Mouse (Mus musculus) ES-Bruce4 (cell line): ENCODE measurements around the gene Dync1li2. TPM values are rescaled to one million over a fixed set of nuclear protein-coding genes. Genes with fewer than 3 reads are reported as not detected.

ENCODE experiments used
- H3K27ac ChIP-seq: 2 replicates; pipeline ENCODE4 v1.5.1; 2012; ENCODE audit warnings: low read length, inconsistent platforms; ENCODE audit not compliant: insufficient read depth
- H3K27me3 ChIP-seq: 2 replicates; pipeline ENCODE4 v1.6.1; 2012; ENCODE audit warnings: mild to moderate bottlenecking, low read length, inconsistent platforms; ENCODE audit not compliant: control insufficient read depth, poor library complexity, insufficient read depth, severe bottlenecking
- H3K36me3 ChIP-seq: 2 replicates; pipeline ENCODE4 v1.6.1; 2012; ENCODE audit warnings: inconsistent platforms, mild to moderate bottlenecking, low read length, moderate library complexity; ENCODE audit not compliant: control insufficient read depth, poor library complexity, insufficient read depth, severe bottlenecking
- H3K4me1 ChIP-seq: one replicate; pipeline ENCODE4 v1.8.1; 2011; ENCODE audit warnings: low read length; ENCODE audit not compliant: control insufficient read depth, insufficient read depth
- H3K4me3 ChIP-seq: 2 replicates; pipeline ENCODE4 v1.5.1; 2011; ENCODE audit warnings: low read depth, mild to moderate bottlenecking, low read length
- H3K9ac ChIP-seq: 2 replicates; pipeline ENCODE4 v1.6.1; 2012; ENCODE audit warnings: low read depth, mild to moderate bottlenecking, inconsistent platforms; ENCODE audit not compliant: poor library complexity, severe bottlenecking
- H3K9me3 ChIP-seq: replicated peaks from 2 replicates; pipeline ENCODE4 v1.6.1; 2012; ENCODE audit warnings: mild to moderate bottlenecking, low read length, inconsistent platforms; ENCODE audit not compliant: control insufficient read depth, poor library complexity, insufficient read depth, severe bottlenecking
- CTCF ChIP-seq: IDR thresholded peaks from one replicate; pipeline ENCODE4 v1.8.1; 2011; ENCODE audit warnings: low read depth, low read length
- EP300 ChIP-seq: IDR thresholded peaks from 2 replicates; pipeline ENCODE4 v1.6.1; 2011; ENCODE audit warnings: low read depth, low read length; ENCODE audit not compliant: insufficient read depth
- POLR2A ChIP-seq: IDR thresholded peaks from one replicate; pipeline ENCODE4 v1.8.1; 2011; ENCODE audit warnings: low read length; ENCODE audit not compliant: insufficient read depth
- polyA plus RNA-seq: library from polyadenylated mRNA; stranded (reverse); fragments of >200 nt; gene quantifications from 2 replicates; pipeline ENCODE4 v1.2.4, GENCODE M21; 2011; ENCODE audit warnings: low read depth; ENCODE audit not compliant: missing spikeins, insufficient read depth, insufficient read length

The Dync1li2 gene
- polyA plus RNA-seq, 1 experiment = 43.2 TPM

DNA sequence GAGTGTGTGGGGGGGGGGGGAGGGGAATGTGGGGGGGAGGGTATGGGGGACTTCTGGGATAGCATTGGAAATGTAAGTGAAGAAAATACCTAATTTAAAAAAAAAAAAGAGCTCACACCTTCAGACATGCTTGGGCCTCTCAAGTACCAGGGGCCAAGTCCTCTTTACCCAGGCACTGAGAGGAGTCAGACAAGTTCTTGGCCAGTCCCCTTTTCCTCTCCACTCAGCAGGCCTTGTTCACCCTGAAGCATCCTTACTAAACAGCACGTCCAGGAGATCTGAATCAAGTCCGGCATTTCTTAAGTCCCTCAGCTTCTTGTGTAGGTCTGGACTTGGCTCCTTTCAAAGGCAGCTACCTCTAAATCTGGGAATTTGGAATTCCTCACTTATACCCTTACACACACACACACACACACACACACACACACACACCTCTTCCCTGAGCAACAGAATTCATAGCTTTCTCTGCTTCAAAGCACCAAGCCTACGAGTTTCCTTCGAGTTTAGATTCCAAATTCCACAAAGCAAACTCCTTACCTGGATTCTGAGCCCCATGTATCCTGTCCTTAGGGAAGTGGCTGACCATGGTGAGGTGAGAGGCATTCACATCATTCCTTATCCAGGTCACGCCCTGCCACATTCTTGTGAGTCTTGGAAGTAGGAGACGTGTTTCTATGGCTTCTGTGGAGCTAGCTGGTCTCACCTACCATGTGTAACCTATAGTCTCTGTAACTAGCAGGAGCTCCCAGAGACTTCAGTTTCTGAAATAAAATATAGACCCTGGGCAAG, 36.3 kb downstream of the Dync1li2 start:
- H3K27me3 ChIP-seq = no peaks in the 10 kb centered on the region
- no peak overlapping the region for H3K4me3 ChIP-seq
- H3K4me1 ChIP-seq = no peaks in the 10 kb centered on the region
- no peak for TF ChIP-seq POLR2A
- no peak for TF ChIP-seq EP300
- no peak for TF ChIP-seq CTCF
- no peak overlapping the region for H3K27ac ChIP-seq
- H3K9ac ChIP-seq = no peak overlapping the region
- no peaks in the 10 kb centered on the region for H3K36me3 ChIP-seq
- no peaks in the 10 kb centered on the region for H3K9me3 ChIP-seq

GRCm38 (mm10) chr8:104405430-104406187, 37.2 kb downstream of the Dync1li2 start:
- Histone ChIP-seq H3K4me1 (no peaks in the 10 kb centered on the region), H3K9me3 (no peaks in the 10 kb centered on the region), H3K9ac (no peak overlapping the region), H3K4me3 (no peak overlapping the region), H3K36me3 (no peaks in the 10 kb centered on the region), H3K27me3 (no peaks in the 10 kb centered on the region), H3K27ac (no peak overlapping the region)
- no peak for TF ChIP-seq CTCF
- TF ChIP-seq POLR2A = no peak
- no peak for TF ChIP-seq EP300

DNA sequence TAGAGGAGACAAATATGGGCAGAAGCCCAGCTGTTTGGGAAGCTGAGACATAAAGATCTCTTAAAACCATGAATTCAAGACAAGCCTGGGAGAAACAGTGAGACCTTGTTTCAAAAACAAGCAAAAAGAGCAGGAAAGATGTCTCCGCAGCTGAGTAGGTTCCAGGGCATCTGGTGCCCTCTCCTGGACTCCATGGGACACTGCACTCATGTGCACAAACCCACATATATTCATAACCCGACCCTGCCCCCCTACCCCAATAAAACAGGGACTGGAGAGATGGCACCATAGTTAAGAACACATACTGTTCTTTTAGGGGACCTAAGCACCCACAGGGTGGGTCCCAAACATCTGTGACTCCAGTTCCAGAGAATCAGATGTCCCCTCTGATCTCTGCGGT, 39.3 kb downstream of the Dync1li2 start:
- H3K4me1 ChIP-seq = no peaks in the 10 kb centered on the region
- H3K36me3 ChIP-seq = no peaks in the 10 kb centered on the region
- H3K9me3 ChIP-seq = no peaks in the 10 kb centered on the region
- no peaks in the 10 kb centered on the region for H3K27me3 ChIP-seq
- TF ChIP-seq CTCF (peak; percentile 84), POLR2A (no peak)
- H3K9ac ChIP-seq = no peak overlapping the region
- H3K4me3 ChIP-seq = no peak overlapping the region
- H3K27ac ChIP-seq = no peak overlapping the region

DNA sequence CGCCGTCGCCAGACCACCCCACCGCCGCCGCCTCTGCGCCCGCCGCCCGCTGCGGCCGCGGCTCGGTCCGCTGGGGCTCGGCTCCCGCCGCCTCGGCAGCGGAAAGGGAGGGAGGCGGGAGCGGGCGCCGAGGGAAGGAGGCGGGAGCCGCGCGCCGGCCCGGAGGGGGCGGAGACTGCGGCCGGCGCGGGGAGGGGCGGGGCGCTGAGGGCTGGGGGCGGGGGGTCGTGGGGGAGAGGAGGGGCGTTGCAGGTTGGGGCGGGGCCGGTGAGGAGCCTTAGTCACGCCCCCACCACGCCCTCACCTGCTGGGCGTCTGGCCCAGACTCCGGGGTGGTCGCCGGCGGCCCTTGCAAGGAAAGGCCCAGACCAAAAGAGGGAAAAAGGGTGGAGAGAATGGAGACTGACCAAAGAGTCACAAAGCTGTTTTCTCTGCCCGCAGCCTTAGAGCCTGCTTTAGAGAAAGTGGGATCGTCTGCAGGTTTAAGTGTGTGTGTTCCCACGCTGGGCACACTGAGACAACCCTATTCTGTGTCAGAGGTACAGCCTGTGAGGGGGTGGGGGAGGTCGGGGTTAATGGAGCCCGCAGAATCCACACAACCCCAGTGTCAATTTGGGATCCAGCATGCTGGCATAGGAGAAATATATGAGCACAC, 47.0 kb downstream of the Dync1li2 start, which contains the start of gene Cmtm4:
TSS of gene Cmtm4 (minus strand) at position 105 of the 655 bp plus-strand sequence.
- H3K27me3 ChIP-seq = no peaks in the 10 kb centered on the region
- peak within 1 kb of the TSS; percentile 99 for H3K9ac ChIP-seq
- TF ChIP-seq POLR2A (no peak), CTCF (no peak), EP300 (no peak)
- H3K36me3 ChIP-seq = 0 out of 2 replicates have a peak, but pooled peaks cover 2% of the 10 kb centered on the region
- peaks cover 4% of the 10 kb centered on the region; the same call in 1 of the 2 replicates for H3K9me3 ChIP-seq
- H3K4me1 ChIP-seq = no peaks in the 10 kb centered on the region
- peak within 1 kb of the TSS; percentile 20; the same call in 1 of the 2 replicates for H3K27ac ChIP-seq
- peak within 1 kb of the TSS; percentile 78 for H3K4me3 ChIP-seq

DNA sequence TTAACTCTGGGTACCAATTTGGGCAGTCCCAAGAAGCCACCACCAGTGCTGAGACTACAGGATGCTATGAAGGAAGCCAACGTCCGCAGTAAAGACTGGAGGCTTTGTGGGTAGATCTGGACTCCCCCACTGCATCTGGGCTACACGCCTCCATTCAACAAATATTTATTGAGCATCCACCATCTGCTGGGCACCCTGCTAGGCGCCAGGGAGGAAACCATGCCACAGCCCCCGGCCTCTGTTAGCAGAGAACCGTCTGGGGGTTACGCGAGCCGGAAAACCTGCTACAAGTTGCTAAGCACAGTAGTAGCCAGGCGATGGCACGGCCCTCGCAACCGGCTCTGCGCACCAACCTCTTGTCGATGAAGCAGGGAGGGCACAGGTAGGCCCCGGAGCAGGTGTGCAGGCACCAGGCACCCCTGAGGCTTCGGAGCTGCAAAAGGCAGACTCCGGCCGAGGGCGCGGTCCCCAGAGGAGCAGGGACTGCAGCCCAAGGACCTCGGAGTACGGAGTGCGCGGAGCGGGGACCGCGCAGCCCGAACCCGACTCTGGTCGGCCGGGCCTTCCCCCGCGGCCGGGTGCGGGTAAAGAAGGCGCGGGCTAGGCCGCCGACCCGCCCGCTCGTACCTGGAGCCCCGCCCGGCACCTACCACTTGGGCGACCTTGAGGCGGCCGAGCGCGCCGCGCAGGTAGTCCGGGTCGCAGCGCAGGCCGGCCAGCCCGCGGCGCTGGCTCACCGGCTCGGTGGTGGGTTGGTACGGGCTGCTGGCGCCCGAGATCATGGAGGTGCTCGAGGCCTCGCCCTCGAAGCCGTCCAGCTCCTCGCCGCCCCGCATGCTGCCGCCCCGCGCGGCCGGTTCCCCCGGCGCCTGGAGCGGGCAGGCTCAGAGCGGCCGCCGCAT, 47.8 kb downstream of the Dync1li2 start:
- peak overlapping the region; percentile 78 for H3K4me3 ChIP-seq
- H3K27me3 ChIP-seq = no peaks in the 10 kb centered on the region
- H3K36me3 ChIP-seq = 0 out of 2 replicates have a peak, but pooled peaks cover 2% of the 10 kb centered on the region
- no peaks in the 10 kb centered on the region for H3K4me1 ChIP-seq
- H3K27ac ChIP-seq = peak overlapping the region; percentile 20; the same call in 1 of the 2 replicates
- TF ChIP-seq POLR2A = no peak
- no peak for TF ChIP-seq EP300
- no peak for TF ChIP-seq CTCF
- H3K9ac ChIP-seq = peak overlapping the region; percentile 99
- H3K9me3 ChIP-seq = peaks cover 4% of the 10 kb centered on the region; the same call in 1 of the 2 replicates
